Mouse (Mus musculus): ENCODE measurements around the gene Hoxb8. TPM values are rescaled to one million over a fixed set of nuclear protein-coding genes. Genes with fewer than 3 reads are reported as not detected.

Hoxb8 gene
- polyA plus RNA-seq, 1 experiment from 2014 or later: 0.62 TPM

GRCm38 (mm10) chr11:96325747-96326212, 44.1 kb downstream of the Hoxb8 start:
- peaks cover 4% of the 10 kb centered on the region; the same call in 1 of the 2 replicates for H3K4me1 ChIP-seq (replicated peaks; ENCODE audit: control insufficient read depth, insufficient read depth, low read length)
- no peak for DNase-seq (ENCODE audit: low spot score)
- ATAC-seq (replicated peaks; ENCODE audit: low FRiP score): no peak

DNA sequence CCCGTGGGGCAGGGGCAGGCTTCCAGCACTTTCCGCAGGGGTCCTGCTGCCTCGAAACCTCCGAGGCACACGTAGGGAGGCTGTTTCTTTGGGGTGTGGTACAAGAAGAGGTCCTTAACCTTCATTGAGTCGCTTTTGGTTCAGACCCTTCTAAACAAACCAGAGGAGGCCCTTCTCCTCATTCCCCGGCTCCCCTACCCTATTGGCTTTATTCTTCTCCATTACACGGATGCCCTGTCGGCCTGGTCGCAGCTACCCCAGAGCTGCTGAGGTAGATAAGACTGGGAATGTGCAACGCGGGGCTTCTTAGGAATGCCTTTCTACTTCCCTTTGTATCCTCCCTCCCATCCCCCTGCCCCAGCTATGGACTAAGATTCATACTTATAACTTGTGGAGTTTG, 45.0 kb downstream of the Hoxb8 start:
- no peak for ATAC-seq (replicated peaks; ENCODE audit: low FRiP score)
- WGBS: 18% methylated on average over 12 of the region's 12 CpGs
- no peak overlapping the region; the same call in 1 of the 2 replicates for H3K4me3 ChIP-seq (ENCODE audit: low read depth, low read length)

More at GRCm38 (mm10) chr11:96325747-96326212, 44.1 kb downstream of the Hoxb8 start:
- 30% methylated on average over 22 of the region's 22 CpGs for WGBS
- Histone ChIP-seq H3K4me2 (peak overlapping the region; percentile 52), H3K4me3 (ENCODE audit: low read depth, low read length) (peak overlapping the region; percentile 22), H3K9ac (ENCODE audit: low read depth, low read length) (peak overlapping the region; percentile 52), H3K9me3 (ENCODE audit: control insufficient read depth, low read length) (no peaks in the 10 kb centered on the region), H3K36me3 (ENCODE audit: control insufficient read depth, insufficient read depth, low read length) (no peaks in the 10 kb centered on the region), H3K27ac (ENCODE audit: low read depth, low read length) (peak overlapping the region; percentile 10), H3K27me3 (replicated peaks; ENCODE audit: control insufficient read depth, insufficient read depth, low read length) (peaks cover 97% of the 10 kb centered on the region)

DNA sequence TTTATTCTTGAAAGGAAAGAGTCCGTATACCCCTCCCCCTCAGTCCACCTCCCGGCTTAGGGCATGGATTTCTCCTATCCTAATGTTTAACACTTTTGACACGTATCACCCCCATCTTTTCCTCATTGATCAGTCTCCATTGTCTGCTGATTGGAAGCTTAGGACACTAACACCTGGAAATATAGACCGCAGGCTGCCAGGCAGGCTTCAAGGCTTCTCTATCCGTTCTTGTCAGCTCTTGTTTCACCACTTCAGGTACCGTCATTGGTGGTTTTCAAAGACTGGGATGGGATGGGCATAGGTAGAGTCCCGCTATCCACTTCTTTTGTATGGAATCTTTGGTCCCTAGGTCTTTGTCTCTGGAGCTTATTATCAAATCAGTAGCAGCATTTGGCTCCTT, 45.4 kb downstream of the Hoxb8 start:
- ATAC-seq (replicated peaks; ENCODE audit: low FRiP score) (no peak), DNase-seq (ENCODE audit: low spot score) (no peak)
- Histone ChIP-seq H3K4me1 (replicated peaks; ENCODE audit: control insufficient read depth, insufficient read depth, low read length) (peaks cover 4% of the 10 kb centered on the region; the same call in 1 of the 2 replicates), H3K36me3 (ENCODE audit: control insufficient read depth, insufficient read depth, low read length) (no peaks in the 10 kb centered on the region), H3K9me3 (ENCODE audit: control insufficient read depth, low read length) (no peaks in the 10 kb centered on the region), H3K4me2 (peak overlapping the region; percentile 52), H3K27ac (ENCODE audit: low read depth, low read length) (no peak overlapping the region), H3K4me3 (ENCODE audit: low read depth, low read length) (no peak overlapping the region), H3K9ac (ENCODE audit: low read depth, low read length) (no peak overlapping the region), H3K27me3 (replicated peaks; ENCODE audit: control insufficient read depth, insufficient read depth, low read length) (peaks cover 98% of the 10 kb centered on the region)
- WGBS: 25% methylated on average over 7 of the region's 7 CpGs

More for the DNA sequence above, 45.0 kb downstream of the Hoxb8 start:
- peak overlapping the region; percentile 60; the same call in 1 of the 2 replicates for H3K27ac ChIP-seq (ENCODE audit: low read depth, low read length)
- H3K4me2 ChIP-seq: peak overlapping the region; percentile 52
- H3K36me3 ChIP-seq (ENCODE audit: control insufficient read depth, insufficient read depth, low read length): no peaks in the 10 kb centered on the region
- H3K9ac ChIP-seq (ENCODE audit: low read depth, low read length): peak overlapping the region; percentile 44; the same call in 1 of the 2 replicates
- peaks cover 4% of the 10 kb centered on the region; the same call in 1 of the 2 replicates for H3K4me1 ChIP-seq (replicated peaks; ENCODE audit: control insufficient read depth, insufficient read depth, low read length)
- H3K27me3 ChIP-seq (replicated peaks; ENCODE audit: control insufficient read depth, insufficient read depth, low read length): peaks cover 98% of the 10 kb centered on the region
- DNase-seq (ENCODE audit: low spot score): no peak
- H3K9me3 ChIP-seq (ENCODE audit: control insufficient read depth, low read length): no peaks in the 10 kb centered on the region

DNA sequence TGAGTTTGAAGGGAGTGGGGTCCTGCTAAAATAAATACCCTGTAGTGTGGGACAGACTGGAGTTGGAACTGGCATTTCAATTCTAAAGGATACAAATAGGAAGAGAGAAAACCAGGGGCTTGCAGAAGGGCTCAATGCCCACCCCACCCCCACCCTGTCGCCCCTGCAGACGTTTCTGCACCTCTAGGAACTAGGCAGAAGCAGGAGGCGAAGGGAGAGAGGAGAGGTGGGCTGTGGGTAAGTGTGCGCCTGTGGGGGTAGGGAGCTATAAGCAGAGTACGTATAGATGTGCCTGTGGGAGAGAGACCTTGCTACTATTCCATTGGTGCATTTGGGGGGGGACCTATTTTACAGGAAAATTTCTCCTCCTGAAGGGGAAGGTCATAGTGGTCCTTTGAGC, 46.0 kb downstream of the Hoxb8 start:
- WGBS: 28% methylated on average over 5 of the region's 5 CpGs
- no peaks in the 10 kb centered on the region for H3K9me3 ChIP-seq (ENCODE audit: control insufficient read depth, low read length)
- H3K4me2 ChIP-seq: peak overlapping the region; percentile 52
- no peaks in the 10 kb centered on the region for H3K36me3 ChIP-seq (ENCODE audit: control insufficient read depth, insufficient read depth, low read length)
- H3K27ac ChIP-seq (ENCODE audit: low read depth, low read length): no peak overlapping the region
- H3K4me1 ChIP-seq (replicated peaks; ENCODE audit: control insufficient read depth, insufficient read depth, low read length): peaks cover 6% of the 10 kb centered on the region
- H3K9ac ChIP-seq (ENCODE audit: low read depth, low read length): no peak overlapping the region
- ATAC-seq (replicated peaks; ENCODE audit: low FRiP score): no peak
- H3K27me3 ChIP-seq (replicated peaks; ENCODE audit: control insufficient read depth, insufficient read depth, low read length): peaks cover 98% of the 10 kb centered on the region
- no peak for DNase-seq (ENCODE audit: low spot score)
- H3K4me3 ChIP-seq (ENCODE audit: low read depth, low read length): no peak overlapping the region

DNA sequence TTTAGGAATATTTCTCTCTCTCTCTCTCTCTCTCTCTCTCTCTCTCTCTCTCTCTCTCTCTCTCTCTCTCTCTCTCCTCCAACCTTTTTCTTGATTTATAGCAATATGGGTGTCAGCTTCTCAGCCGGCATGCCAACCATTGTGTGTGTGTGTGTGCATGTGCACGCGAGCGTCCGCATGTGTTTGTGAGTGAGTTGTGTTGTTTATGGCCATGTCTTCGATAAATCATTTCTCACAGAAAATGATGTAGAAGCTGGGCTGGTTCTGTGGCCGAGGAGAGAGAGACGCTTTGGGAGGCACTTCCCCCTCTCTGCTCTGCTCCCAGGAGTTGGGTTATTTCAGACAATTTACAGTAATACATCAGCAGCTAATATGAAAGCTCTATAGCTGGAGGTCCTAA, 46.9 kb downstream of the Hoxb8 start:
- DNase-seq (ENCODE audit: low spot score) (no peak), ATAC-seq (replicated peaks; ENCODE audit: low FRiP score) (no peak)
- 29% methylated on average over 8 of the region's 8 CpGs for WGBS

DNA sequence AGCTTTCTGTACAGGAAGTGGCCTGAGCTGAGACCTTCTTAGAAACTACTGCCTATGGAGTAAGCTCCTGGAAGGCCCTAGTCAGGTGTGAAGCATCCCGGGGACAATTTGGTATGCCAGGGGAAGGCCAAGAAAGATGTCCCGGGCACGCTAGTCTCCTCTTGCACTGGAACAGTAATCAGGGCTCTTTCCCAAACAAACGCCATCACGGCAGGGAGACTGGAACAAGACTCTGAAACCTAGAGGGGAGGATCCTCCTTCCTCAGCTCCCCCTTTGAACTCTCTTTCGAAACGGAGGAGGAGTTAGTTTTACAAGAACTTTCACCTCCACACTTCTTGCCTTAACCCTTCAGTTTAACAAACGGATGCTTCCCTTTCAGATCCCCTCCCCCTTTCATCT, 50.4 kb downstream of the Hoxb8 start:
- 7% methylated on average over 8 of the region's 8 CpGs for WGBS
- peaks cover 99% of the 10 kb centered on the region for H3K27me3 ChIP-seq (replicated peaks; ENCODE audit: control insufficient read depth, insufficient read depth, low read length)
- peak overlapping the region; percentile 64 for H3K27ac ChIP-seq (ENCODE audit: low read depth, low read length)
- peaks cover 17% of the 10 kb centered on the region for H3K4me1 ChIP-seq (replicated peaks; ENCODE audit: control insufficient read depth, insufficient read depth, low read length)
- H3K9ac ChIP-seq (ENCODE audit: low read depth, low read length): peak overlapping the region; percentile 16; the same call in 1 of the 2 replicates
- no peak for ATAC-seq (replicated peaks; ENCODE audit: low FRiP score)
- no peak for DNase-seq (ENCODE audit: low spot score)
- no peaks in the 10 kb centered on the region for H3K36me3 ChIP-seq (ENCODE audit: control insufficient read depth, insufficient read depth, low read length)
- no peaks in the 10 kb centered on the region for H3K9me3 ChIP-seq (ENCODE audit: control insufficient read depth, low read length)
- H3K4me3 ChIP-seq (ENCODE audit: low read depth, low read length): peak overlapping the region; percentile 37; the same call in 1 of the 2 replicates
- H3K4me2 ChIP-seq: peak overlapping the region; percentile 54

More for the DNA sequence above, 46.9 kb downstream of the Hoxb8 start:
- no peaks in the 10 kb centered on the region for H3K9me3 ChIP-seq (ENCODE audit: control insufficient read depth, low read length)
- no peaks in the 10 kb centered on the region for H3K36me3 ChIP-seq (ENCODE audit: control insufficient read depth, insufficient read depth, low read length)
- H3K27ac ChIP-seq (ENCODE audit: low read depth, low read length): peak overlapping the region; percentile 28
- H3K4me1 ChIP-seq (replicated peaks; ENCODE audit: control insufficient read depth, insufficient read depth, low read length): peaks cover 9% of the 10 kb centered on the region
- no peak overlapping the region for H3K4me3 ChIP-seq (ENCODE audit: low read depth, low read length)
- H3K9ac ChIP-seq (ENCODE audit: low read depth, low read length): no peak overlapping the region
- no peak overlapping the region for H3K4me2 ChIP-seq
- H3K27me3 ChIP-seq (replicated peaks; ENCODE audit: control insufficient read depth, insufficient read depth, low read length): peaks cover 98% of the 10 kb centered on the region

DNA sequence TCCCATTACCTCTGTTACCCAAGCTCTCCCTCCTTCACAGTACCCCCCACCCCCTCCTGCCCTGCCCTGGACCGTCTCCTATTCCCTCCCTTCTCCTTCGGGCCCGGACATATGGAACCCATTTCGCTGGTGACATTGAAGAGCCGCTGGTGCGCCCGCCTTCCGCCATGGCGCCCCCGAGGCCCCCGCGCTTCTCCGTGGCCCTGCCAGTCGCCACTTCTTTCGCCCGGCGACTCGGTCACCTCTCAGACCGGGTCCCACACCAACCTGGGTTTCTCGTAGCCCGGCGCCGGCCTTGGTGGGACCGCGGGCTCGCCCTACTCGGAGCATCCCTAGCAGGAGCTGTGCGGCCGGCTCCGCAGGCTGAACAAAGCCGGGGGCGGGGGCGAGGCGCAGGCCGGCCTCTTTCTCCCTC, 50.9 kb downstream of the Hoxb8 start:
- Histone ChIP-seq H3K4me1 (replicated peaks; ENCODE audit: control insufficient read depth, insufficient read depth, low read length) (peaks cover 17% of the 10 kb centered on the region), H3K36me3 (ENCODE audit: control insufficient read depth, insufficient read depth, low read length) (no peaks in the 10 kb centered on the region), H3K4me2 (peak overlapping the region; percentile 54), H3K9ac (ENCODE audit: low read depth, low read length) (peak overlapping the region; percentile 39), H3K27ac (ENCODE audit: low read depth, low read length) (peak overlapping the region; percentile 65), H3K27me3 (replicated peaks; ENCODE audit: control insufficient read depth, insufficient read depth, low read length) (peaks cover 99% of the 10 kb centered on the region), H3K9me3 (ENCODE audit: control insufficient read depth, low read length) (no peaks in the 10 kb centered on the region), H3K4me3 (ENCODE audit: low read depth, low read length) (peak overlapping the region; percentile 37)
- ATAC-seq (replicated peaks; ENCODE audit: low FRiP score): no peak
- 4% methylated on average over 35 of the region's 35 CpGs for WGBS
- DNase-seq (ENCODE audit: low spot score): no peak

DNA sequence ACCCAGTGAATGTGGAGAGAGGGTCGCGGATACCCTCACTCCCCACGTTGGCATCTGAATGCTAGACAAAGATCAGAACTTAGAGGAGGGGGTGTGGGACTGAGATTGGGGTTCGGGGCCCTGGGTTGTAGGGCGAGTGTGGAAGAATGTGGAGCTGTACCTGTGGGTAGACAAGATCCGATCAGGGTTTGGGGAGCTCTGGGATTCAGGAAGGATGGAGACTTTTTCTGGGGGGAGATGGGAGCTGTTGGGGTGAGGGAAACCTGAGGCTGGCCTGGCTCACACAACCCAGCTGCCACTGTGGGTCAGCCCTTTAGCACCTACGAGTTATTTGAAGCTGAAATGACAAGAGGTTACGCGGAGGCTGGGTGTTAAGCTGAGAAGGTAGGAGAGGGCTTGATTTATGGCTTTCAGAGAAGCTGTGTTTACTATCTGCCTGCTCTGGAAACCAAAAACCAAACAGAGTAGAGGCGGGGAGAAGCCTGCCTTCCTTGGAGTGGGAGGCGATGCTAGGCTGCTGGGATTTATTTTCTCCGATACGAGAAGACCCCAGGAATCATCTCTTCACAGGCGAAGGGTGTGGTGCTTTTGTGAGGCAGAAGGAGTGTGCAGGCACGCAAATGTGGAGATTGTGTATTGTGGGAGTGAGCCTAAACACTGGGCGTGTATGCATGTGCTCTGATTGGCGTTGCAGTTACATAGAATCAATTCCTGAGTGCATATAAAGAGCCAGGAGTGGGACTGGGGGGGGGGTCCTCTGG, 51.7 kb downstream of the Hoxb8 start:
- Histone ChIP-seq H3K4me2 (peak overlapping the region; percentile 54), H3K27me3 (replicated peaks; ENCODE audit: control insufficient read depth, insufficient read depth, low read length) (peaks cover 99% of the 10 kb centered on the region), H3K4me3 (ENCODE audit: low read depth, low read length) (peak overlapping the region; percentile 37), H3K9ac (ENCODE audit: low read depth, low read length) (peak overlapping the region; percentile 39), H3K36me3 (ENCODE audit: control insufficient read depth, insufficient read depth, low read length) (no peaks in the 10 kb centered on the region), H3K9me3 (ENCODE audit: control insufficient read depth, low read length) (no peaks in the 10 kb centered on the region), H3K27ac (ENCODE audit: low read depth, low read length) (peak overlapping the region; percentile 65), H3K4me1 (replicated peaks; ENCODE audit: control insufficient read depth, insufficient read depth, low read length) (peaks cover 17% of the 10 kb centered on the region)
- WGBS: 31% methylated on average over 17 of the region's 17 CpGs
- ATAC-seq (replicated peaks; ENCODE audit: low FRiP score) (no peak), DNase-seq (ENCODE audit: low spot score) (no peak)
